Mouse (Mus musculus) forebrain, embryonic 12.5 days (tissue): ENCODE measurements at regions not wholly inside any gene's neighbourhood (a gene's known extent, or its start where the extent isn't known, plus 50 kb on each side); places are given as distances from the start of the nearest gene placed in this dataset.
"Not testable (repeated sequence)": the region's sequence is repeated elsewhere in the genome, so short reads cannot be mapped to it uniquely, and the experiment has no call there.

Experiments
- ATAC-seq: fragments of 200-750 bp; cut with Nextera tagmentation; 2 replicates; pipeline ENCODE4 v1.8.0; 2017; ENCODE audit warnings: moderate TSS enrichment; ENCODE audit not compliant: low FRiP score
- H3K27ac ChIP-seq: fragments of 300-500 bp; sonication (generic); 2 replicates; pipeline ENCODE4 v1.5.1; 2016; ENCODE audit warnings: mild to moderate bottlenecking
- H3K27me3 ChIP-seq: fragments of 300-500 bp; sonication (generic); 2 replicates; pipeline ENCODE4 v1.6.1; 2016; ENCODE audit warnings: mild to moderate bottlenecking
- H3K36me3 ChIP-seq: fragments of 300-500 bp; sonication (generic); replicated peaks from 2 replicates; pipeline ENCODE4 v1.6.1; 2016; ENCODE audit warnings: mild to moderate bottlenecking
- H3K4me1 ChIP-seq: fragments of 300-500 bp; sonication (generic); 2 replicates; pipeline ENCODE4 v1.6.1; 2016
- H3K4me2 ChIP-seq: fragments of 300-500 bp; sonication (generic); 2 replicates; pipeline ENCODE4 v1.6.1; 2016; ENCODE audit warnings: mild to moderate bottlenecking, moderate library complexity
- H3K4me3 ChIP-seq: fragments of 300-500 bp; sonication (generic); replicated peaks from 2 replicates; pipeline ENCODE4 v1.5.1; 2016; ENCODE audit warnings: mild to moderate bottlenecking
- H3K9ac ChIP-seq: fragments of 300-500 bp; sonication (generic); 2 replicates; pipeline ENCODE4 v1.6.1; 2016; ENCODE audit warnings: mild to moderate bottlenecking
- H3K9me3 ChIP-seq: fragments of 300-500 bp; sonication (generic); 2 replicates; pipeline ENCODE4 v1.6.1; 2016
- WGBS: fragments of 180-500 bp; shearing (Covaris S2); methylation state at CpG from one replicate; pipeline ENCODE4 v1.1.7; 2016; 5-methylcytosine and 5-hydroxymethylcytosine counted together

GRCm38 (mm10) chr12:15551281-15551900, 265.3 kb downstream of the Trib2 start:
- no peak for ATAC-seq

GRCm38 (mm10) chr12:15544351-15544750, 272.4 kb downstream of the Trib2 start:
- WGBS, result 89% methylated on average over 1 of the region's 1 CpGs
- no peak overlapping the region for H3K4me2 ChIP-seq
- H3K4me3 ChIP-seq, result no peak overlapping the region
- no peaks in the 10 kb centered on the region for H3K36me3 ChIP-seq
- no peak for ATAC-seq
- H3K9me3 ChIP-seq, result no peaks in the 10 kb centered on the region
- no peaks in the 10 kb centered on the region for H3K4me1 ChIP-seq
- H3K27ac ChIP-seq, result no peak overlapping the region
- no peak overlapping the region for H3K9ac ChIP-seq
- H3K27me3 ChIP-seq, result no peaks in the 10 kb centered on the region

More at GRCm38 (mm10) chr12:15551281-15551900, 265.3 kb downstream of the Trib2 start:
- Histone ChIP-seq H3K4me1 (no peaks in the 10 kb centered on the region), H3K9ac (no peak overlapping the region), H3K27ac (no peak overlapping the region), H3K27me3 (no peaks in the 10 kb centered on the region), H3K4me2 (no peak overlapping the region), H3K4me3 (no peak overlapping the region), H3K36me3 (no peaks in the 10 kb centered on the region), H3K9me3 (no peaks in the 10 kb centered on the region)
- 79% methylated on average over 4 of the region's 4 CpGs for WGBS

GRCm38 (mm10) chr12:15542486-15542885, 274.2 kb downstream of the Trib2 start:
- Histone ChIP-seq H3K27me3 (no peaks in the 10 kb centered on the region), H3K4me2 (no peak overlapping the region), H3K36me3 (no peaks in the 10 kb centered on the region), H3K4me3 (no peak overlapping the region), H3K9ac (no peak overlapping the region), H3K4me1 (no peaks in the 10 kb centered on the region), H3K27ac (no peak overlapping the region), H3K9me3 (no peaks in the 10 kb centered on the region)
- 75% methylated on average over 2 of the region's 2 CpGs for WGBS
- no peak for ATAC-seq

GRCm38 (mm10) chr12:15536852-15537368, 279.8 kb downstream of the Trib2 start:
- Histone ChIP-seq H3K9ac (no peak overlapping the region), H3K27me3 (no peaks in the 10 kb centered on the region), H3K4me3 (no peak overlapping the region), H3K9me3 (no peaks in the 10 kb centered on the region), H3K36me3 (no peaks in the 10 kb centered on the region), H3K4me2 (no peak overlapping the region), H3K27ac (no peak overlapping the region), H3K4me1 (no peaks in the 10 kb centered on the region)
- WGBS, result 67% methylated on average over 8 of the region's 8 CpGs
- peak; percentile 51; the same call in 1 of the 2 replicates for ATAC-seq

- H3K4me2 ChIP-seq, result no peak overlapping the region
- H3K36me3 ChIP-seq, result no peaks in the 10 kb centered on the region
- H3K9me3 ChIP-seq, result no peaks in the 10 kb centered on the region
- H3K27me3 ChIP-seq, result no peaks in the 10 kb centered on the region
- no peak overlapping the region for H3K27ac ChIP-seq
- H3K9ac ChIP-seq, result no peak overlapping the region
- no peaks in the 10 kb centered on the region; the same call in 1 of the 2 replicates for H3K4me1 ChIP-seq
- WGBS, result 90% methylated on average over 5 of the region's 5 CpGs
- H3K4me3 ChIP-seq, result no peak overlapping the region
- peak; percentile 11; the same call in 1 of the 2 replicates for ATAC-seq
These were observed 280.5 kb downstream of the Trib2 start for GRCm38 (mm10) chr12:15536247-15536646.

GRCm38 (mm10) chr12:15535822-15536221, 280.9 kb downstream of the Trib2 start:
- WGBS, result 8% methylated on average over 6 of the region's 6 CpGs
- H3K4me1 ChIP-seq, result no peaks in the 10 kb centered on the region; the same call in 1 of the 2 replicates
- ATAC-seq, result peak; percentile 80
- no peak overlapping the region for H3K4me2 ChIP-seq
- H3K9ac ChIP-seq, result no peak overlapping the region
- H3K27me3 ChIP-seq, result no peaks in the 10 kb centered on the region
- H3K36me3 ChIP-seq, result no peaks in the 10 kb centered on the region
- no peaks in the 10 kb centered on the region for H3K9me3 ChIP-seq
- H3K4me3 ChIP-seq, result no peak overlapping the region
- H3K27ac ChIP-seq, result no peak overlapping the region

GRCm38 (mm10) chr12:15520783-15521407, 295.8 kb downstream of the Trib2 start:
- no peak overlapping the region for H3K27ac ChIP-seq
- 49% methylated on average over 4 of the region's 4 CpGs for WGBS
- H3K4me3 ChIP-seq, result no peak overlapping the region
- H3K9me3 ChIP-seq, result no peaks in the 10 kb centered on the region
- no peak overlapping the region for H3K4me2 ChIP-seq
- H3K4me1 ChIP-seq, result no peaks in the 10 kb centered on the region
- H3K9ac ChIP-seq, result no peak overlapping the region
- no peaks in the 10 kb centered on the region for H3K27me3 ChIP-seq
- no peaks in the 10 kb centered on the region for H3K36me3 ChIP-seq
- ATAC-seq, result no peak

GRCm38 (mm10) chr12:15511994-15512393, 304.7 kb downstream of the Trib2 start:
- Histone ChIP-seq H3K4me1 (no peaks in the 10 kb centered on the region), H3K9ac (no peak overlapping the region), H3K4me3 (no peak overlapping the region), H3K36me3 (no peaks in the 10 kb centered on the region), H3K4me2 (no peak overlapping the region), H3K27ac (no peak overlapping the region), H3K9me3 (no peaks in the 10 kb centered on the region), H3K27me3 (no peaks in the 10 kb centered on the region)
- WGBS, result 55% methylated on average over 2 of the region's 2 CpGs
- ATAC-seq, result no peak

GRCm38 (mm10) chr12:15507576-15507975, 309.1 kb downstream of the Trib2 start:
- Histone ChIP-seq H3K4me1 (no peaks in the 10 kb centered on the region), H3K27me3 (no peaks in the 10 kb centered on the region), H3K4me3 (no peak overlapping the region), H3K36me3 (no peaks in the 10 kb centered on the region), H3K4me2 (no peak overlapping the region), H3K9me3 (no peaks in the 10 kb centered on the region), H3K9ac (no peak overlapping the region), H3K27ac (no peak overlapping the region)
- 29% methylated on average over 7 of the region's 7 CpGs for WGBS
- ATAC-seq, result no peak

- WGBS, result 93% methylated on average over 2 of the region's 2 CpGs
- no peaks in the 10 kb centered on the region for H3K36me3 ChIP-seq
- no peaks in the 10 kb centered on the region for H3K4me1 ChIP-seq
- H3K9me3 ChIP-seq, result no peaks in the 10 kb centered on the region
- H3K4me3 ChIP-seq, result no peak overlapping the region
- H3K27ac ChIP-seq, result no peak overlapping the region
- no peak overlapping the region for H3K9ac ChIP-seq
- no peak for ATAC-seq
- H3K27me3 ChIP-seq, result no peaks in the 10 kb centered on the region
- H3K4me2 ChIP-seq, result no peak overlapping the region
These were observed 323.1 kb downstream of the Trib2 start for GRCm38 (mm10) chr12:15493640-15494039.

- no peak overlapping the region for H3K27ac ChIP-seq
- H3K36me3 ChIP-seq, result no peaks in the 10 kb centered on the region
- H3K4me2 ChIP-seq, result no peak overlapping the region
- H3K9ac ChIP-seq, result no peak overlapping the region
- H3K9me3 ChIP-seq, result no peaks in the 10 kb centered on the region
- H3K27me3 ChIP-seq, result no peaks in the 10 kb centered on the region
- no peaks in the 10 kb centered on the region for H3K4me1 ChIP-seq
- no peak overlapping the region for H3K4me3 ChIP-seq
- WGBS, result 84% methylated on average over 3 of the region's 3 CpGs
- no peak for ATAC-seq
These were observed 344.0 kb downstream of the Trib2 start for GRCm38 (mm10) chr12:15472741-15473140.

GRCm38 (mm10) chr12:15459429-15459828, 357.3 kb downstream of the Trib2 start:
- Histone ChIP-seq H3K36me3 (no peaks in the 10 kb centered on the region), H3K9ac (no peak overlapping the region), H3K4me3 (no peak overlapping the region), H3K4me2 (no peak overlapping the region), H3K27me3 (no peaks in the 10 kb centered on the region), H3K27ac (no peak overlapping the region), H3K9me3 (0 out of 2 replicates have a peak, but pooled peaks cover 3% of the 10 kb centered on the region), H3K4me1 (no peaks in the 10 kb centered on the region)
- WGBS, result 89% methylated on average over 1 of the region's 1 CpGs
- no peak for ATAC-seq

- not testable (repeated sequence) for H3K4me3 ChIP-seq, H3K9me3 ChIP-seq, H3K36me3 ChIP-seq, H3K27ac ChIP-seq, H3K4me1 ChIP-seq, ATAC-seq, H3K27me3 ChIP-seq, H3K4me2 ChIP-seq, H3K9ac ChIP-seq
These were observed 360.4 kb downstream of the Trib2 start for GRCm38 (mm10) chr12:15456369-15456768.
